Mouse (Mus musculus) thymus, postnatal 14 days (tissue): ENCODE results near the gene Ccm2l.
A peak's percentile ranks its signal among the peaks of the same experiment; 100 is the strongest.

Experiments
- DNase-seq: peaks from one replicate; pipeline ENCODE4 v3.0.0; 2021

Ccm2l gene

DNA sequence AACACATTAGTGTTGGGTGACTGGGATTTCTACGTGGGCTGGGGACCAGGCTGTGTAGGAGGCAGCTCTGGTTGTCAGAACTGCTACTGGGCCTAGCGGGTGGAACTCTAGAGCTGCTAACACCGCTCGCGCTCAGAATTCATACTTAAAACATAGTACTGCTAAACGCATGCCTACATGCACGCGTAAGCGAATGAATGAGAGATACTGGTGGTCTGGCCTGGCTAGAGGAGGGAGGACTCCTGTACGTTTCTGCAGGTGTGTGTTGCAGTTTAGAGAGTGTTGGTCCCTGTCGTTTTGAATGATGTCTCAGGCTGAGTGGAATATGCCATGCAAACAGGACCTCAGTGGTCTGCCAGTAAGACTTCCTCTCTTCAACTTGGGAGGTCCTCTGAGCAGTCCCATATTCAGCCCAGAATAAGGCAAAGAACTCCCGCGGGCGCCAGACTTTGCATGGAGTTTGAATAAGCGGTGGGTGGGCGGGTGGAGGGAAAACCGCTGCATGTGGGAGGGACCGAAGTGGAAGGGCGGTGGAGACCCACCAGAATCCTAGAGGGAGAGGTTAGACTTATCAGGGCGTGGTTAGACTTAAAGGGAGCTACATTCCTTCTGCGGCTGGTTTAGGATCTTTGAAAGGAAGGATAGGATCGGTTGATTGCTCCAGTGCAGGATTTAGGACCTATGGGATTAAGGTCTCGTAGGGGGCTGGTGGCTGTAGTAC lies 41.5 kb downstream of the Ccm2l start:
- no peak for DNase-seq

DNA sequence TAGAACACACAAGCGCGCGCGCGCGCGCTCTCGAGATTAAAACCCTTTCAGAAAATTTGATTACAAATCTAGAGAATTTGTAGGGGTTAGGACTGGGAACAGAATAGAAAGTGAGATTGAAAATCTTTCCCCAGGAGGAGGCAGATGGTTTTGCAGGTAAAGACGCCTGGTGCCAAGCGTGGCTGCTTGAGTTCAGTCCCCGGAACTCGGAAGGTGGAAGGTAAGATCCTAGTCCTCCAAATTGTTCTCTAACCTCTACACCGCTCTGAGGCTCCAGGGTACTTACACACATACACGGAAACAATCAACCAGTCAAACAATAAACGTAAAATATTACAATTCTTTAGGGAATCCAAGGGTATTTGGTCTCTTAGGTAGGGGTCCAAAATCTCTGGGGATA lies 42.0 kb downstream of the Ccm2l start:
- DNase-seq = no peak

GRCm38 (mm10) chr2:153108313-153109264 lies 42.8 kb downstream of the Ccm2l start, which contains the start of gene Hck:
TSS of gene Hck (plus strand) at chr2:153108468.
- DNase-seq = peak; percentile 30

GRCm38 (mm10) chr2:153109596-153109995 lies 43.8 kb downstream of the Ccm2l start:
- no peak for DNase-seq

- no peak for DNase-seq
Observed at GRCm38 (mm10) chr2:153111298-153111697, 45.5 kb downstream of the Ccm2l start.

- no peak for DNase-seq
Observed at GRCm38 (mm10) chr2:153115679-153116081, 49.9 kb downstream of the Ccm2l start.

- peak; percentile 41 for DNase-seq
Observed at GRCm38 (mm10) chr2:153117051-153117486, 51.3 kb downstream of the Ccm2l start.

GRCm38 (mm10) chr2:153119488-153119887 lies 53.7 kb downstream of the Ccm2l start:
- no peak for DNase-seq

GRCm38 (mm10) chr2:153120126-153120525 lies 54.4 kb downstream of the Ccm2l start:
- DNase-seq = no peak

DNA sequence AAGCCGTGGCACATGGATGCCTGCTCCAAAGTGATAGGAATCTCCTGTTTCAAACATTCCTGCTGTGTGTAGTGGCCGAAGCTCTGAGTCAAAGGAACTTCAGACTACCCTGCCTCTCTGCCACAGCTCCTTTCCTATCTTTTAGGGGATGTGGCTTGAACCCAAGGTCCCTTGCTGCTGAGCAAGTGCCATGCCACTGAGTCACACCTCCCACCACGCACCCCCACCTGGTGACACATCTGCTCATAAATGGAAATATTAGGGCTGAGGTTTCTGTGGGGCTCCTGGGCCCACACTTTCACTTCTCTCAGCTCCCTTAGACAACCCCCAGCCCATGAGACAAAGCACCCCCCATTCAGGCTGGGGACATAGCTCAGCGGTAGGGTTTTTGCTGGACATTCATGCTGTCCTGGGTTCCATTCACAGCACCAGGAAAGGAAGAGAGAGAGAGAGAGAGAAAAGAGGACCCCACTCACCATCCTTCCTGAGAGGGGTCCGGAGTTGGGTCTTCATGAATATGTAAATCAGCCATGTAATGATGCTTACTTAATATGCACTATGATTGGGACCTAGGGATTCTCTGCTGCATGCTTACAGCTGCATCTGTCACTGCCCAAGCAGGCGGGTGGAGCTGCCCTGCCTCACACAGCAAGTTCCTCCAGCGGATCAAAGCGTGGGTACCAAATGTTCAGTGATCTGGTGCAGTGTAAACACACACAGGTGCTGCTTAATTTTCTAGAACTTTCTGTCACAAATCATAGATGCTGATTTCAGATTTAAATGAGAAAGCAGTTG lies 56.3 kb downstream of the Ccm2l start:
- no peak for DNase-seq

DNA sequence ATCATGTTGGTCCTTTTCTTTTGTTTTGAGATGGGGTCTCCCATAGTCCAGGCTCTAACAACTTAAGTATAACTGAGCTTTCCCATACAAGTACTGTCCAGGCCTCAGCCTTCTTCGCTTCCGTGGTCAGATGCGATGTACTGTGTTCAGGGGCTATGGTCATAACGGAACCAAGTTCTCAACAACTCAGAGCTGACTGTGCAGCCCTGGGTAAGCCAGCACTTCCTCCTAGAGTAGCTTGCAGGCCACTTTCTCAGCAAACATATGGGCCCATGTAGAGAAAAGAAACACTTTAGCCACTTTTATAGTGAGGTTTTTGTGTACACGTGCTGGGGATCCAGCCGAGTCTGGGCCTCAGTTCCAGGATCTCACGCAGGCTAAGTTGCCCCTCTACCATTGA lies 56.9 kb downstream of the Ccm2l start:
- DNase-seq = no peak

DNA sequence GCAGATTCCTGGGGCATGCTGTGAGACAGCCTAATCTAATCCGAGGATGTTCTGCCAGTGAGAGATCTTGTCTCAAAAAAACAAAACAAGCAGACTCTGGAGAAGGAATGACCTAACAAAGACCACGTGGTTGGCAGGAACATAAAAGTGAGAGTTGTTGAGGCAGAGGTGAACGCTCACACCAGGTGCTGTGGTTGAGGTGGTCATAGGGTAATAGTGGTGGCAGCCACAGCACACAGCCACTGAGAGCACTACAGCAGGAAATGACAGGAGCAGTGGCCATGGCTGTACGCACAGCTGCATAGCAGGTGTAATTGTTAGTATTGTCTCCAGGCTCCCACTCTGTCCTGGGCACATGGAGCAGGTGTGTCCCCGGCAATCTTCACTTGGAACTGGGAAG lies 60.1 kb downstream of the Ccm2l start:
- no peak for DNase-seq

DNA sequence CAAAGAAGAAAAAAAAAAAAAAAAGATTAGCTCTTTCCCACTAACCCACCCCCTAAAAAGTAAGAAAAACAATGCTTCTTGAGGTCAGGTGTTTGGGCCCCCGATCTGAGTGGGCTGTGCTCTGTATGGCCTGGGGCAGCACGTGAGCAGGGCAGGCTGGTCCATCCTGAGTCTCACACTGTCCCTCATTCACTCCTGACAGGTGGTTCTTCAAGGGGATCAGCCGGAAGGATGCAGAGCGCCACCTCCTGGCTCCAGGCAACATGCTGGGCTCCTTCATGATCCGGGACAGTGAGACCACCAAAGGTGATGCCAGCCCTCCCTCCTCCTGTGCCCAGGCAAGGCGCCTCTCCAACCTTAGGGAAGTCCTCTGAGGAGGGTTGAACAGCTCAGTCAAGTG lies 65.3 kb downstream of the Ccm2l start:
- DNase-seq = peak; percentile 41
